Mouse (Mus musculus): Measurements from ENCODE around the gene Scfd2.

The Scfd2 gene

DNA sequence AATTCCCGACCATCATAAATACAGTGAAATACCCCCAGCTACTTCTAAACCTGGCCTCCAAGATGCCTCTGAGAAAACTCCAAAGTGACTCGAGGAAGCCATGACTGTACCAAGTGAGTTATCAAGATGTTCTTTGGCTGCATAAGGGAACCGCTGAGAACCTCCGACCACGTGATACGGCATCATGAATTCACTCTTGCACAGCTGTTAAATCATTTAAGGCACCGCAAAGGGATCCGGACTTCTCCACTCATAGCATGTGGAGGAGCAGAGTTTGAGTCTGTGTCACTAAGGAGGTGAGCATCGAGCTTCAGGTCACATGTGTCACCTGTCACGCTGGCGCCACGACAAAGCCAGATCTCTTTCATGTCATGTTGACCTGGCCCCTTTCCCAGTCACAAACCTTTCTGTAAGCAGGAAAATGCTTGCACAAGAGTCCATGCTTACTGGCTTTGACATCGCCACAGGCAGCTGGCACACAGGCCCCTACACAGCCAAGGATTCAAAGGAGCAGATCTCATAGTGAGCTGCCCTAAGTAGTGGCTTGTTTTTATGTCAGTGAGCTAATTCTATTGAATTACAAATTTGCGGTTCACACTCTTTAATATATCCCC lies 287.0 kb downstream of the Scfd2 start:
- no peak for TF ChIP-seq GATA4 (IDR thresholded peaks at IDR 0.05; ENCODE audit: insufficient replicate concordance, low read length)

DNA sequence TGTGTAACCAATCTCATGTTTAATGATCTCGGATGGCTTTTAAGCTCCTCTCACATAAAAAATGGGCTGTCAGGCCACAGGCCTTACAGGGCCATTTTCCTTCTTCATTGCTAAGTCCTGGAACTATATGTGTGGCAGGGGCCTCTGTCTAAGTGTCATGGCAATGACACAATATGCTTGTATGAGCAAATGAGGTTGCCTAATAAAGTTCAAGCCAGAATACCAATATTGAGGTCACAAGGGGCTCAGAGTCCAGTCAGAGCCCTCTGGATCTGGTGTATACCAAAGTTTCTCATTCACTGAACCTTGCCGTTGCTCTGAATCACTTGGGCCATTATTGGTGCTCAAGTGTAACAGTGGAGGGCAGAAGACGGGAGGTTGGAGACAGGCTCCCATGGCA lies 288.9 kb downstream of the Scfd2 start:
- TF ChIP-seq GATA4 (IDR thresholded peaks at IDR 0.05; ENCODE audit: insufficient replicate concordance, low read length), result no peak

DNA sequence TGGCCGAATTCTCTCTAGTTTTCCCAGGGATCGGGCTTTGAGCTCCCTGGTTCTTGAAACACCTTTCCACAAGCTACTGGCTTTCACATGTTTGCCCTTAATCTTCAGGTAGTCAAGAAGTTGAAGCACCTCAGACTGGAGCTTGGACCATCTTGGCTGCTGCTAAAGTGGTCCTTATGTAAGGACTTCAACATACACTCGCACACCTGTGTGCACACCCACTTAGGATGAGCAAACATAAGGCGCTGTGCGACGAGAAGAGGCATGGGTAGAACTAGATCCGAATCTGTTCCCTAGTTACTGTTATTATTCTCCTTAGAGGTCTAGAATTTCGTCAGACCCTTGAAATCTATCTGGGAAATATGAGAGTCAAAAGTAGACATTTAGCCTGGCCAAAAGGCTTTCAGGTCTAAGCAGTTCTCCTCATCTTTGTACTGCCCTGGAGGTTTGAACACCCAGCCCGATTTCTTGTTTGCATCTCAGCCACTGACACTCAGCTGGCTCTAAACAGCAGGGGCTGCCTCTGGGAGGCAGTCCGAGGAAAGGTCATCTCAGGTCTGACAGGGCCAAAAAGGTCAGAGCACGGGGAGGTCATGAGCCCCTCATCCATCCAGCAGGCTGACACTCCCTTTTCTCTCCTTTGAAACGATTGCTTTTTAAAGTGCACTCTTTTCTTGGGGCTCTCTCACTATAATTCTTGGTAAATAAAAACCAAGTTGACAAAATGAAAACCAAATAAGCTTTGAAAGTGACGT lies 290.5 kb downstream of the Scfd2 start:
- no peak for TF ChIP-seq GATA4 (IDR thresholded peaks at IDR 0.05; ENCODE audit: insufficient replicate concordance, low read length)

DNA sequence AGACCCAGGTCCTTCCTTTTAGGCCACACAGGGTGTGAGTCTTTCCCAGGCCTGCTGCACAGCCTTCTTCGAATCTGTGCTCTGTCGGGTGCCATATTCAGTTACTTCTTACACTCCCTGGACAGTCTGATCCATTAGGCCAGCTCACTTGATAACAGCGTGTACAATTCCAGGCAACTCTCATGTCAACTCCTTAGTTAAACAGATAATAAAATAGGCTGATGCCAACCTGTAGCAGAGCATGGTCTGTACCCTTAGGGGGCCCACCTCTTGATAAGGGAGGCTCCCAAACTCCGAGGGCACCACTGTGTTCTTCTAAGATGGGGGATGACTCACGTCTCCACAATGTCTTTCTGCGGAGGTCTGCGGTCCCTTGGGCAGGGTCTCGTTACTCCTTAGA lies 291.3 kb downstream of the Scfd2 start:
- no peak for TF ChIP-seq GATA4 (IDR thresholded peaks at IDR 0.05; ENCODE audit: insufficient replicate concordance, low read length)

DNA sequence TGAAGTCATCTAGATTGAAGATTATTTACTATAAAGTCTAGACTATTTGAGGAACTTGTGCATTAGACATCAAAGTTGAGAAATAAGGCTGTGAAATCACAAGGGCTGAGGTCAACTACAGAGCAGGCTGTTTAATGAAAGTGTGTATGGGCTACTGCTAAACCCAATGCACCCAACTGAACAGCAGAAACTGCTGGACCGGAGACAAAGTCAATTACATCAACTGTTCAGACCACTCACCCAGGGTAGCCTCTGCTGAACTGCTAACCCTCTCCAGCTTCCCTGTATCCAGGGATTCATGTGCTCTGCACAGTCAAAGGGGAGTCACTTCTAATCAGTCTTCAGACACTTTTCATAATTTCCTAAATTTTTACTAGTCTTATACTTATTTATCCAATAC lies 292.2 kb downstream of the Scfd2 start:
- no peak for TF ChIP-seq GATA4 (IDR thresholded peaks at IDR 0.05; ENCODE audit: insufficient replicate concordance, low read length)

DNA sequence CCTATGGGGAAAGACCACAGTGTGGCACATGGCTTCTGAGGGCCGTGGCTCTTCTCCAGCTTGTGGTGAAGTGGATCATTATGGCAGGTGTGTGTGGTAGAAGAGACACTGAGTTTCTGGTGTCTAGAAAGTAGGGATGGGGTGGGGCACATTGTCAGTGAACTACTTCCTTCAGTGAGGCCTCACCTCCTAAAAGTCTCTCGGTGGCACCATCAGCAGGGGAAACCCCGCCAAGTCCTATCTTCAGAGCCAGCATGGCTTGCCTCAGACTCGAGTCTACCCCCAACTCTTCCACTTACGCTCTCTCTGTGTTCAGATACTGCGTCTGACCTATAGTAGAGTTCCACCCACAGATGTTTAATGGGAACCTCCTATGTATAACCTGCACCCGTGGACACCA lies 297.8 kb downstream of the Scfd2 start:
- no peak for TF ChIP-seq GATA4 (IDR thresholded peaks at IDR 0.05; ENCODE audit: insufficient replicate concordance, low read length)

DNA sequence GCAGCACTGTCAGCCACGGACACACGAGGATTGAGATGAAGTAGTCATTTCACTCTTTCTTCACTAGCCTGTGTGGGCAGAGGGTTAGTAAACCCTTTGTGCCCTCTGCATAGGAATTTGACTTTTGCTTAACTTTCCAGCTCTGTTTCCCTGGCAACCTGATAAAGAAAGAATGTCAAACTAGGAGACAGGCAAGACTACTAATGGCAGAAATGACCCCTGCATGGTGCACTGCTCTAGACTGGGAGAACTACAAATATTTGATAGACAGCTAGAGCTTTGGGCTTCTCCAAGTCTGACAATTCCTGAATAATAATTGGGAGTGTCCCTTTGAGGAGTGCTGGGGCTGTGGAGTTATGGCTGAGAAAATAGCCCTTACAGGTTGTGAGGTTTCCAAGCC lies 301.0 kb downstream of the Scfd2 start:
- no peak for TF ChIP-seq GATA4 (IDR thresholded peaks at IDR 0.05; ENCODE audit: insufficient replicate concordance, low read length)

DNA sequence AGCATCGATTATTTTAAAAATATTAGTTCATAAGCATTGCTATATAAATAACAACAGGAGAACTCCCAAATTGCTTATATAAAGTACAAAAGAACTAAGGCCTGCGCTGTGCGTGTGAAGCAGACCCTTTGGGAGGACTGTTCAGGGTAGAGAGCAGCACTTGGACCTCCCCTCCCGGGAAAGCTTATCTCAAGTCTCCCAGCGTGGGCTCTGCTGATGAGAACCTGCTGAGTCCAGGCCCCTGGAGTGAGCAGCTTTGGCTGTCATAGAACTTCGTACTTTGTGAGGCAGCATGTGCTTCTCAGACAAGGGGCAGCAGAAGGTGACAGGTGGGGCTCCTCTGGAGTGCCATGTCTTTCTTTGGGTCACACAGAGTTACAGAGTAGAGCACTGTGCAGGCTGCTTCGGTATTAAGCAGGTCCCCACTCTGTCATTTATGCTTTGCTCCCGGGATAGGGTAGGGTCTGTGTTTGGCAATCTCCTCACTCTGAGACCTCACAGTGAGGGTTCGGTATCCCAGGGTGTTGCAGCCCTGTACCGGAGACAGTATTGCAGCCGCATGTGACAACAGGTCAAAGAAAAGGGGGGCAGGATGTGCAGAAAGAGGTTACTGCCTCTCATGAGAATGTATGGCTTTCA lies 301.7 kb downstream of the Scfd2 start:
- TF ChIP-seq GATA4 (IDR thresholded peaks at IDR 0.05; ENCODE audit: insufficient replicate concordance, low read length), result no peak

DNA sequence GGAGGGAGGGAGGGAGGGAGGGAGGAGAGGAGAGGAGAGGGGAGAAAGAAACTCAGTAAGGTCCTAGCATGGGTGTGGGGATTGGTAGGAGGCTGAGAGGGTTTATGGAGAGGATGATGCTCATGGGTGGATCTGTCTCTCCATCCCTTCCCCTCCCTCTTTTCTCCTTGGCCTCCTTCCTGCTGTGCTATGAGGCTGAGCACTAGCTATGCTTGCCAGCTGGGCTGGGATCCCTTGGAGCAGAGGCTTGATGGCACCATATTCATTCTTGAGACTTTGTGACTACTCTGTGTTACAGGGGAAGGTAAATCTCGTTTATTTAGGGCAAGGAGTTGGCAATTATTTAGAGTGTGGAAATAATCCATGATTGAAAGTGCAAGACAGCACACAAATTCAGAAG lies 302.6 kb downstream of the Scfd2 start:
- TF ChIP-seq GATA4 (IDR thresholded peaks at IDR 0.05; ENCODE audit: insufficient replicate concordance, low read length), result no peak

DNA sequence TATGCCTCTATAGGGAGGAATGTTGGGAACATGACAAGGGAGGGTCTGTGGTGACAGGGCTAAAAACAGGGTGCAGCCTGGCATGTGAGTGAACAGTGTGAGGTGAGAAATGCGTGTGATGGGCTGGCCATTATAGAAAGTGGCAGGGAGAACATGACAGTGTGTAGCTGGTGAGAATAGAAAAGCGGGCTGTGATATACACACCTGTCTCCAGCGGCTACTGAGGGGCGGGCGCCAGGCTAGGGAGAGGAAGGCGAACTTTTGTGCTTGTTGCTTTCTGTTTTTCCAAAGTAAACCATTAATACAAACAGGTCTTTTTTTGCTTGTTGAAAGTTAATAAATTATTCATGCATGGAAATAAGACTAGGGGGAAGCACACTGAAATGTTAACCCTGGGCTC lies 304.2 kb downstream of the Scfd2 start:
- no peak for TF ChIP-seq GATA4 (IDR thresholded peaks at IDR 0.05; ENCODE audit: insufficient replicate concordance, low read length)

DNA sequence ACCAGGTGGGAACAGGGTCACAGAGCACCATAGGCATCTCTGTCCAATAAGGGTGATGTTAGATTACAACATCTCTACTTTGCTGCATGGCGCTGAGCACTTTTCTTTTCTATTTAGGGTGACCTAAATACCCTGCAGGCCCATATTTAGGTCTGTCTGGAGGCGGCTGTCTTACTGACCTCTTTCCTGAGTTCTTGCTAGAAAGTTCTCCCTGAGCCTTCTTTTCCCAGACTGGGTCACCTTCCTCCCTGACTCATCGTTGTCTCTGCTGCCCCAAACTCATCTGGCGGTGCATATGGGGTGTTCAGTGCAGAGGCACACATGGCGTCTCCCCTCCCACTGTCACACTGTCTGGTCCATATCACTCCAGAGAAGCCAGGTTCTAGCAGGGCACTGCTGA lies 305.4 kb downstream of the Scfd2 start:
- TF ChIP-seq GATA4 (IDR thresholded peaks at IDR 0.05; ENCODE audit: insufficient replicate concordance, low read length), result no peak

DNA sequence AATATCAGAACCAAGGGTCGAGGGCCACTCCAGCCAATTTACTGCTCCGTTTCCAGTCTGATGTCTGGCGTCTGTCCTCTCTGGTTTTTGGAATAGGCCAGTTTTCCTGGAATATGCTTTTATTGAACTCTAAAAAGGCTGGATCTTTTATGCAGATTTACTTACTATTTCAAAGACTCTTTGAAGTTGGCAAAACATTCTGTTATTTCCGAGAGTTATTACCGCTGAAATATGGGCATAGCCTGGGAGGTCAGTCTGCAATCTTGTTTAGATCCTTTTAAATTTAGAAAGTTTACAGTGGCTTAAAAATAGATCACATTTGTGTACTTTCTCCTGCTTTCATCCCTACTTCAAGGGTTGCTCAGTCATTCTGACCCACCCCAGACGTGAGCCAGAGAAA lies 307.1 kb downstream of the Scfd2 start:
- TF ChIP-seq GATA4 (IDR thresholded peaks at IDR 0.05; ENCODE audit: insufficient replicate concordance, low read length), result no peak

DNA sequence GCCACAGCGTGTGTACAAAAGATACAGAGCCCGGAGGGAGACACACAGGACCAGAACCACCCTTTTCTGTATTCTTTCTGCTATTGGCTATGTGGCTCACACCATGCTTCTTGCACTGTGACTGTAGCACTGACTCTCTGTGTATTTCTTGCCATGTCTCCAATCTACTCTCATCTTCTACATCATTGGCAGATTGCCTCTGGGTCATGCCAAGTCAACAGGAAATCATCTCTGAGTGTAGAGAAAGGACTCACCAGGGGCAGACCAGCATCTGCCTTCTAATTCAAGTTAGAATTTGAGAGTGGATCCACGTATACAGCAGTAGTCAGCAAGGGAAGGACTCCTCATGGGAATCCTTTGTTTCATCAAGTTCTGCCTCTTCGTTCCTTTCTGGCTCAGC lies 308.9 kb downstream of the Scfd2 start:
- TF ChIP-seq GATA4 (IDR thresholded peaks at IDR 0.05; ENCODE audit: insufficient replicate concordance, low read length), result no peak

DNA sequence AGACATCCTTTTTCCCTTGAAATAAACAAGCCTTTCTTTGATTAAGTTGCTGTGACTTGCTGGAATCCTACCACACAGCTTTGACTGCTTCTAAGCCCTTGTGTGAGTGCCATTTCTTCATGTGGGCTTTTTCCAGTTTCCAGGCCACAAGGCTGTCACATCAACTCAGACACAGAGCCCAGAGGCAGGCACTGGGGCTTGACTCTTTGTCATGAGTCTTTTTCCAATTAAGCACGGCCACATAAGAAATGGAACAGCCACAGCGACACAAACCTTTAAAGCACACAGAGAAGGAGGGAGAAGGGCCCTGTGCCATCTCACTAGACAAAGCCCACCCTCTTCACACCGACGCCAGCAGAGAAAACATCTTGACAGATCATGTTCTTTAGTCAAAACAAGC lies 313.0 kb downstream of the Scfd2 start:
- TF ChIP-seq GATA4 (IDR thresholded peaks at IDR 0.05; ENCODE audit: insufficient replicate concordance, low read length), result no peak

DNA sequence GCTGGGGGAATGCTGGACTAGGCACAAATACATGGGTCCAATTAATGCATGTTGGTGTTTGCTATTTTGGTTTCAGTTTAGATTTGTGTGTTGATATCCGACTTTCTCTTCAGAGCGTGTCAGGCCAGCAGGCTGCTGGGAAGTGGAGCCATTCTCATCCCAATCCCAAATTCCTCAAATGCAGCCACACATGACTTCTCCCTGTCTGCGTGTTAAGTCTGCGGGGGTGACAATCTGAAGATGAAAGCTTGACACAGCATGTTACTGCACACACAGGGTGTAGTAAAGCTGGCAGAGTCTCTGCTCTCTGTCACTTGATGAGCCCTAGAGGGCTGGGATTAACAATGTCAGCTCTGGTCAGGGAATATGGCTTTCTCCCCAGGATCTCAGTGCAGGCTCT lies 316.4 kb downstream of the Scfd2 start:
- TF ChIP-seq GATA4 (IDR thresholded peaks at IDR 0.05; ENCODE audit: insufficient replicate concordance, low read length), result no peak

DNA sequence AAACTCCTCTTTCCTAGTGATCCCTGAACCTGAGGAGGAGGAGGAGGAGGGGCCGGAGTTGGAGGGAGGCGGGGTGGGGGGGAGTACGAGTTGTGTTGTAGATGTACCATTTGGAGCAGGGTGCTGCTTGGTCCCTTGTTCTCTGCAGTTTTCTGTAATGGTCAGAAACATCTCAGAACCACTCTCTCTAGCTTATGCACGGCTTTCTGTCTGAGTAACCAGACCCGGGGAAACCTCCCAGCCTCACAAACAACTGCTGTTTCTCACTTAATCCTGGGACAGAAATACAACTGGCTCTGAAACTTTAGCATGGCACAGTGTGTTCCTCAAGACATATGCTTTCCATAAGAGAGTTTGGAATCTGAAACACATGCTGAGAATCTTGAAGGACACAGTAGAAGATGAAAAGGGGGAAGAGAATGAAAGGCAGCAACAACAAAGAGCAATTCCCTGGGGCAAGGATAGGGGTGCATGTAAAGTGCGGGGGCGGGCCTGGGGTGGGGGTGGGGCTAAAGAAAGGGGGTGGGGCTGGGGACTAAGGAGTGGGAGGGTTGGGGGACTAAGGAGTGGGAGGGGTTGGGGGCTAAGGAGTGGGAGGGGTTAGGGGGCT lies 317.0 kb downstream of the Scfd2 start:
- no peak for TF ChIP-seq GATA4 (IDR thresholded peaks at IDR 0.05; ENCODE audit: insufficient replicate concordance, low read length)

Measured in liver, adult (tissue).